ENCODE assay signal across 7 mouse cellular contexts in genomic region chr13:21401636-21402286, GRCm38 (mm10). TPM values are rescaled to one million over a fixed set of nuclear protein-coding genes. Genes with fewer than 3 reads are reported as not detected.
DNase-seq lines count a peak whose midpoint lies in the region; ATAC-seq and TF ChIP-seq lines count a peak whose summit lies in the region.

No protein-coding gene starts in this region.

- no peak for TF ChIP-seq POLR2A in testis, adult 2 months (IDR thresholded peaks at IDR 0.05; ENCODE audit: control insufficient read depth, low read depth, low read length)

- H3K4me2 ChIP-seq in embryonic facial prominence, embryonic 14.5 days (ENCODE audit: low read depth, low read length): peak overlapping the region; percentile 55
- H3K4me2 ChIP-seq in intestine, embryonic 16.5 days (ENCODE audit: low read depth, low read length): peak overlapping the region; percentile 72
- H3K4me2 ChIP-seq in neural tube, embryonic 15.5 days: peak overlapping the region; percentile 68

- H3K4me3 ChIP-seq in testis, adult 2 months (ENCODE audit: control insufficient read depth, low read depth, low read length): peak overlapping the region; percentile 98
- H3K4me3 ChIP-seq in embryonic facial prominence, embryonic 14.5 days (ENCODE audit: low read depth, low read length): peak overlapping the region; percentile 74
- peak overlapping the region; percentile 77 for H3K4me3 ChIP-seq in intestine, embryonic 16.5 days (ENCODE audit: low read length)
- peak overlapping the region; percentile 60 for H3K4me3 ChIP-seq in neural tube, embryonic 15.5 days (replicated peaks)

- no peaks in the 10 kb centered on the region for H3K27me3 ChIP-seq in testis, adult 2 months (ENCODE audit: control insufficient read depth, insufficient read depth, low read length)
- no peaks in the 10 kb centered on the region for H3K27me3 ChIP-seq in embryonic facial prominence, embryonic 14.5 days (replicated peaks; ENCODE audit: control insufficient read depth, insufficient read depth, low read length)
- H3K27me3 ChIP-seq in intestine, embryonic 16.5 days (replicated peaks; ENCODE audit: control insufficient read depth, insufficient read depth, low read length): no peaks in the 10 kb centered on the region
- H3K27me3 ChIP-seq in neural tube, embryonic 15.5 days (replicated peaks): 0 out of 2 replicates have a peak, but pooled peaks cover 3% of the 10 kb centered on the region

- H3K9me3 ChIP-seq in embryonic facial prominence, embryonic 14.5 days (ENCODE audit: control insufficient read depth, low read length): no peaks in the 10 kb centered on the region
- H3K9me3 ChIP-seq in intestine, embryonic 16.5 days (ENCODE audit: control insufficient read depth, low read length): no peaks in the 10 kb centered on the region
- H3K9me3 ChIP-seq in neural tube, embryonic 15.5 days (replicated peaks): no peaks in the 10 kb centered on the region

- TF ChIP-seq CTCF in testis, adult 2 months (IDR thresholded peaks at IDR 0.05; ENCODE audit: control insufficient read depth, insufficient read depth, insufficient replicate concordance, low read depth, low read length): no peak

- H3K27ac ChIP-seq in testis, adult 2 months (ENCODE audit: control insufficient read depth, insufficient read depth, low read depth, low read length): peak overlapping the region; percentile 84
- peak overlapping the region; percentile 63; the same call in 1 of the 2 replicates for H3K27ac ChIP-seq in embryonic facial prominence, embryonic 14.5 days (replicated peaks; ENCODE audit: low read depth, low read length)
- peak overlapping the region; percentile 74 for H3K27ac ChIP-seq in intestine, embryonic 16.5 days (ENCODE audit: low read length)
- peak overlapping the region; percentile 70; the same call in 1 of the 2 replicates for H3K27ac ChIP-seq in neural tube, embryonic 15.5 days (replicated peaks)

- H3K36me3 ChIP-seq in testis, adult 2 months (ENCODE audit: control insufficient read depth, insufficient read depth, low read length): no peaks in the 10 kb centered on the region
- H3K36me3 ChIP-seq in embryonic facial prominence, embryonic 14.5 days (ENCODE audit: control insufficient read depth, insufficient read depth, low read length): peaks cover 22% of the 10 kb centered on the region; the same call in 1 of the 2 replicates
- H3K36me3 ChIP-seq in intestine, embryonic 16.5 days (ENCODE audit: control insufficient read depth, insufficient read depth, low read length): no peaks in the 10 kb centered on the region
- H3K36me3 ChIP-seq in neural tube, embryonic 15.5 days: peaks cover 13% of the 10 kb centered on the region; the same call in 1 of the 2 replicates

- DNase-seq in testis, postnatal 14 days (ENCODE audit: low spot score): no peak
- peak; percentile 17 for DNase-seq in embryonic facial prominence, embryonic 14.5 days (ENCODE audit: low spot score)
- no peak for DNase-seq in yolk sac, embryonic 10.5 days (ENCODE audit: low spot score)
- DNase-seq in ovary, adult 18-20 months (ENCODE audit: low spot score): no peak

- 12% methylated on average over 12 of the region's 12 CpGs for WGBS in embryonic facial prominence, embryonic 14.5 days
- WGBS in intestine, embryonic 16.5 days: 10% methylated on average over 12 of the region's 12 CpGs
- 16% methylated on average over 12 of the region's 12 CpGs for WGBS in neural tube, embryonic 15.5 days

- H3K4me1 ChIP-seq in testis, adult 2 months (ENCODE audit: control insufficient read depth, insufficient read depth, low read length): no peaks in the 10 kb centered on the region; the same call in 1 of the 2 replicates
- H3K4me1 ChIP-seq in embryonic facial prominence, embryonic 14.5 days (ENCODE audit: control insufficient read depth, insufficient read depth, low read length): peaks cover 10% of the 10 kb centered on the region; the same call in 1 of the 2 replicates
- H3K4me1 ChIP-seq in intestine, embryonic 16.5 days (ENCODE audit: control insufficient read depth, insufficient read depth, low read length): peaks cover 8% of the 10 kb centered on the region; the same call in 1 of the 2 replicates
- peaks cover 30% of the 10 kb centered on the region for H3K4me1 ChIP-seq in neural tube, embryonic 15.5 days

- ATAC-seq in embryonic facial prominence, embryonic 14.5 days (ENCODE audit: low read depth): 0 out of 2 replicates have a peak, but pooled peaks have one; percentile 2
- peak; percentile 48 for ATAC-seq in intestine, embryonic 16.5 days
- ATAC-seq in neural tube, embryonic 15.5 days (ENCODE audit: low FRiP score): 0 out of 2 replicates have a peak, but pooled peaks have one; percentile 15

- peak overlapping the region; percentile 89 for H3K9ac ChIP-seq in embryonic facial prominence, embryonic 14.5 days (ENCODE audit: low read depth, low read length)
- peak overlapping the region; percentile 89 for H3K9ac ChIP-seq in intestine, embryonic 16.5 days (ENCODE audit: low read depth, low read length)
- peak overlapping the region; percentile 63 for H3K9ac ChIP-seq in neural tube, embryonic 15.5 days (replicated peaks)

RNA-seq across cellular contexts. Expression of gene Zkscan3, which starts 0.8 kb away (rescaled TPM):
- polyA plus RNA-seq in testis, adult 2 months (2012; rRNA removed): 9.3 and 10.2 TPM in 2 replicates
- polyA plus RNA-seq in embryonic facial prominence, embryonic 14.5 days (2014; fragmentation: Nextera tagmentation; extraction: Ambion mirVana): 62.9 and 70.1 TPM in 2 replicates
- 61.7 and 64.5 TPM in 2 replicates for polyA plus RNA-seq in intestine, embryonic 16.5 days (2015; fragmentation: Nextera tagmentation; extraction: Ambion mirVana)
- polyA plus RNA-seq in neural tube, embryonic 15.5 days (2015; fragmentation: Nextera tagmentation; extraction: Ambion mirVana): 63.5 and 63.7 TPM in 2 replicates

RNA-seq across cellular contexts. Expression of gene Pgbd1, which starts 39.1 kb away (rescaled TPM):
- 5.2 and 5.5 TPM in 2 replicates for polyA plus RNA-seq in testis, adult 2 months (2012; rRNA removed)
- 2.3 and 2.5 TPM in 2 replicates for polyA plus RNA-seq in embryonic facial prominence, embryonic 14.5 days (2014; fragmentation: Nextera tagmentation; extraction: Ambion mirVana)
- polyA plus RNA-seq in intestine, embryonic 16.5 days (2015; fragmentation: Nextera tagmentation; extraction: Ambion mirVana): 2.4 TPM in 2 replicates
- 3.0 and 3.1 TPM in 2 replicates for polyA plus RNA-seq in neural tube, embryonic 15.5 days (2015; fragmentation: Nextera tagmentation; extraction: Ambion mirVana)

RNA-seq across cellular contexts. Expression of gene Zscan12, which starts 39.1 kb away (rescaled TPM):
- polyA plus RNA-seq in testis, adult 2 months (2012; rRNA removed): 14.6 and 15.3 TPM in 2 replicates
- polyA plus RNA-seq in embryonic facial prominence, embryonic 14.5 days (2014; fragmentation: Nextera tagmentation; extraction: Ambion mirVana): 11.1 and 12.7 TPM in 2 replicates
- 6.6 and 7.9 TPM in 2 replicates for polyA plus RNA-seq in intestine, embryonic 16.5 days (2015; fragmentation: Nextera tagmentation; extraction: Ambion mirVana)
- polyA plus RNA-seq in neural tube, embryonic 15.5 days (2015; fragmentation: Nextera tagmentation; extraction: Ambion mirVana): 12.4 and 13.0 TPM in 2 replicates

RNA-seq across cellular contexts. Expression of gene Zscan26, which starts 51.8 kb away (rescaled TPM):
- polyA plus RNA-seq in testis, adult 2 months (2012; rRNA removed): 4.9 and 5.2 TPM in 2 replicates
- 14.1 and 14.9 TPM in 2 replicates for polyA plus RNA-seq in embryonic facial prominence, embryonic 14.5 days (2014; fragmentation: Nextera tagmentation; extraction: Ambion mirVana)
- 22.3 and 23.6 TPM in 2 replicates for polyA plus RNA-seq in intestine, embryonic 16.5 days (2015; fragmentation: Nextera tagmentation; extraction: Ambion mirVana)
- polyA plus RNA-seq in neural tube, embryonic 15.5 days (2015; fragmentation: Nextera tagmentation; extraction: Ambion mirVana): 25.7 TPM in 2 replicates

RNA-seq across cellular contexts. Expression of gene Olfr1367, which starts 55.1 kb away (rescaled TPM):
- not detected in 2 replicates for polyA plus RNA-seq in testis, adult 2 months (2012; rRNA removed)
- polyA plus RNA-seq in embryonic facial prominence, embryonic 14.5 days (2014; fragmentation: Nextera tagmentation; extraction: Ambion mirVana): not detected in 2 replicates
- polyA plus RNA-seq in intestine, embryonic 16.5 days (2015; fragmentation: Nextera tagmentation; extraction: Ambion mirVana): not detected in 2 replicates
- polyA plus RNA-seq in neural tube, embryonic 15.5 days (2015; fragmentation: Nextera tagmentation; extraction: Ambion mirVana): not detected in 2 replicates
